Mouse (Mus musculus) hindbrain, embryonic 16.5 days (tissue): ENCODE results near the gene Ptpn23. TPM values are rescaled to one million over a fixed set of nuclear protein-coding genes. Genes with fewer than 3 reads are reported as not detected.

Experiments used
- ATAC-seq: fragments of 200-750 bp; cut with Nextera tagmentation; 2 replicates; pipeline ENCODE4 v1.8.0; 2017; ENCODE audit warnings: moderate TSS enrichment, moderate library complexity
- H3K27ac ChIP-seq: fragments of 300-500 bp; sonication (generic); 2 replicates; pipeline ENCODE4 v1.5.1; 2014; ENCODE audit warnings: low read depth, mild to moderate bottlenecking, control low read depth, low read length, moderate library complexity
- H3K27me3 ChIP-seq: fragments of 300-500 bp; sonication (generic); replicated peaks from 2 replicates; pipeline ENCODE4 v1.6.1; 2014; ENCODE audit warnings: low read length; ENCODE audit not compliant: control insufficient read depth, insufficient read depth
- H3K36me3 ChIP-seq: fragments of 300-500 bp; sonication (generic); 2 replicates; pipeline ENCODE4 v1.6.1; 2014; ENCODE audit warnings: mild to moderate bottlenecking, low read length, moderate library complexity, mixed read lengths; ENCODE audit not compliant: control insufficient read depth, insufficient read depth
- H3K4me1 ChIP-seq: fragments of 300-500 bp; sonication (generic); 2 replicates; pipeline ENCODE4 v1.6.1; 2014; ENCODE audit warnings: low read depth, low read length; ENCODE audit not compliant: control insufficient read depth, insufficient read depth
- H3K4me2 ChIP-seq: fragments of 300-500 bp; sonication (generic); 2 replicates; pipeline ENCODE4 v1.6.1; 2014; ENCODE audit warnings: mild to moderate bottlenecking, low read length, control low read depth, moderate library complexity
- H3K4me3 ChIP-seq: fragments of 300-500 bp; sonication (generic); 2 replicates; pipeline ENCODE4 v1.5.1; 2014; ENCODE audit warnings: mild to moderate bottlenecking, low read length, control low read depth, moderate library complexity
- H3K9ac ChIP-seq: fragments of 300-500 bp; sonication (generic); 2 replicates; pipeline ENCODE4 v1.6.1; 2014; ENCODE audit warnings: low read depth, mild to moderate bottlenecking, control low read depth, low read length, moderate library complexity
- H3K9me3 ChIP-seq: fragments of 300-500 bp; sonication (generic); 2 replicates; pipeline ENCODE4 v1.6.1; 2014; ENCODE audit warnings: mild to moderate bottlenecking, low read length, moderate library complexity; ENCODE audit not compliant: control insufficient read depth
- WGBS: fragments of 180-500 bp; shearing (Covaris S2); extraction: QIAGEN DNeasy Blood & Tissue Kit; methylation state at CpG from one replicate; pipeline ENCODE4 v1.1.7; 2014; 5-methylcytosine and 5-hydroxymethylcytosine counted together
- polyA plus RNA-seq: library from polyadenylated mRNA; unstranded; fragments of >200 nt; fragmentation: Nextera tagmentation; extraction: Ambion mirVana; gene quantifications from 2 replicates; pipeline ENCODE4 v1.2.1, GENCODE M21; 2015

Ptpn23 gene
- polyA plus RNA-seq, 1 experiment from 2014 or later = 24.5 TPM

- no peaks in the 10 kb centered on the region for H3K9me3 ChIP-seq
- WGBS = 90% methylated on average over 3 of the region's 3 CpGs
- no peak overlapping the region for H3K4me3 ChIP-seq
- no peaks in the 10 kb centered on the region for H3K4me1 ChIP-seq
- H3K27ac ChIP-seq = no peak overlapping the region
- H3K9ac ChIP-seq = no peak overlapping the region
- H3K36me3 ChIP-seq = peaks cover 20% of the 10 kb centered on the region
- ATAC-seq = no peak
- no peak overlapping the region for H3K4me2 ChIP-seq
- no peaks in the 10 kb centered on the region for H3K27me3 ChIP-seq
Measured at GRCm38 (mm10) chr9:110369860-110370259, 38.2 kb downstream of the Ptpn23 start.

DNA sequence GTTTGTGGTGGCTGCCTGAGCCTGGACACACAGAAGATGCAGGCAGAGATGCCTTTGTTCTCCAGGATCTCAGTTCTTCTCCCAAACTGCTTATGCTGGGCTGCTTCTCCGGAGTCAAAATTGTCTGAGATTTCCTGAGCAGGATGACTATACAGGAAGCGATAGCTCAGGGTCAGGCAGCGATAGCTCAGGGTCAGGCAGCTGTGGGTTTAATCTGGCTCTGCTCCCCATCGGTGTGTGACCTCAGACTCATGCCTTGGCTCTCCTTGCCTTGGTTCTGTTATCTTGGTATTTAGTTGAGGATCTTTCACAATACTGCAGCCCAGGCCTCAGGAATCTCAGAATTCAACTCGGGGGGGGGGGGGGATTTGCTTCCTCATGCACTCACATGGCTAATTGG, 41.3 kb downstream of the Ptpn23 start:
- H3K4me3 ChIP-seq = no peak overlapping the region
- 86% methylated on average over 5 of the region's 5 CpGs for WGBS
- no peak overlapping the region for H3K9ac ChIP-seq
- no peak overlapping the region for H3K4me2 ChIP-seq
- H3K9me3 ChIP-seq = no peaks in the 10 kb centered on the region
- H3K27ac ChIP-seq = no peak overlapping the region
- no peaks in the 10 kb centered on the region for H3K27me3 ChIP-seq
- H3K4me1 ChIP-seq = no peaks in the 10 kb centered on the region
- H3K36me3 ChIP-seq = peaks cover 14% of the 10 kb centered on the region
- no peak for ATAC-seq

GRCm38 (mm10) chr9:110362337-110362736, 45.7 kb downstream of the Ptpn23 start:
- no peak overlapping the region for H3K27ac ChIP-seq
- no peaks in the 10 kb centered on the region for H3K4me1 ChIP-seq
- no peaks in the 10 kb centered on the region for H3K9me3 ChIP-seq
- 90% methylated on average over 10 of the region's 10 CpGs for WGBS
- no peak overlapping the region for H3K4me3 ChIP-seq
- no peak overlapping the region for H3K9ac ChIP-seq
- H3K4me2 ChIP-seq = no peak overlapping the region
- no peak for ATAC-seq
- peaks cover 14% of the 10 kb centered on the region for H3K36me3 ChIP-seq
- no peaks in the 10 kb centered on the region for H3K27me3 ChIP-seq

DNA sequence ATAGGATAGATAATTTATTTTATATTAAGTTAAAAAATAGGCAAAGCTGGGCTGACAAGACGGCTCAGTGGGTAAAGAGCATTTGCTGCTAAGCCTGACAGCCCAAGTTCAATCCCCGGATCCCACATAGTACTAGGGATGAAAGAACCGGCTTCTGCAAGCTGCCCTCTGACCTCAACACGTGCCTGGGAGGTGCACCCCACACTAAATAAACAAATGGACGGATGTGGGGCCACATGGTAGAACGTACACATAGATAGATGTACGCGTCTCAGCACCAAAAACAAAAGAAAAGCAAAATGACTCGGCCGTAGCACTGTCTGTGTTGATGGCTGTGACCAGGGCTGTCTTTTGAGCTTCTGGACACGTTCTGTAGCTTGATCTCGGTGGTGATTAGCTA, 46.7 kb downstream of the Ptpn23 start:
- Histone ChIP-seq H3K4me1 (no peaks in the 10 kb centered on the region), H3K9me3 (no peaks in the 10 kb centered on the region), H3K4me3 (no peak overlapping the region), H3K27ac (no peak overlapping the region), H3K36me3 (peaks cover 16% of the 10 kb centered on the region), H3K9ac (no peak overlapping the region), H3K27me3 (no peaks in the 10 kb centered on the region), H3K4me2 (no peak overlapping the region)
- 85% methylated on average over 12 of the region's 12 CpGs for WGBS
- ATAC-seq = no peak

DNA sequence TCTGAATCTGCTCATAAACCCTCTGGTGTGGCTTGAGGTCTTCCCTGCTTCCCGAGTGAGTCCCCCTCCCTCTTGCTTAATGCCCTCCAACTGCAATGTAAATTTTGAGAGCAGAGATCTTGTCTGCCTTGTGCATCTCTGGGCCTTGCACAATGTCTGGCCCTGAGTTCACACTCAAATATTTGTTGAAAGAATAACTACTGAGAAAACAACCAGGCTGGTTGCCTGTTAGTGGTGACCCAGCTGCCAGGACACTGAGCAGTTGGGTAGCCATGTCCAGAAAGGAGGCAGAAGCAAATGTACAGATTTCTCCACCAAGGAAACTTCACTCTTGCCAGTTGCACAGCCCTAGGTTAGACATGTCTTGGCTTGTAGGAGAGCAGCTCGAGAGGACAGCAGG, 49.7 kb downstream of the Ptpn23 start:
- peaks cover 9% of the 10 kb centered on the region for H3K36me3 ChIP-seq
- 81% methylated on average over 2 of the region's 2 CpGs for WGBS
- ATAC-seq = no peak

DNA sequence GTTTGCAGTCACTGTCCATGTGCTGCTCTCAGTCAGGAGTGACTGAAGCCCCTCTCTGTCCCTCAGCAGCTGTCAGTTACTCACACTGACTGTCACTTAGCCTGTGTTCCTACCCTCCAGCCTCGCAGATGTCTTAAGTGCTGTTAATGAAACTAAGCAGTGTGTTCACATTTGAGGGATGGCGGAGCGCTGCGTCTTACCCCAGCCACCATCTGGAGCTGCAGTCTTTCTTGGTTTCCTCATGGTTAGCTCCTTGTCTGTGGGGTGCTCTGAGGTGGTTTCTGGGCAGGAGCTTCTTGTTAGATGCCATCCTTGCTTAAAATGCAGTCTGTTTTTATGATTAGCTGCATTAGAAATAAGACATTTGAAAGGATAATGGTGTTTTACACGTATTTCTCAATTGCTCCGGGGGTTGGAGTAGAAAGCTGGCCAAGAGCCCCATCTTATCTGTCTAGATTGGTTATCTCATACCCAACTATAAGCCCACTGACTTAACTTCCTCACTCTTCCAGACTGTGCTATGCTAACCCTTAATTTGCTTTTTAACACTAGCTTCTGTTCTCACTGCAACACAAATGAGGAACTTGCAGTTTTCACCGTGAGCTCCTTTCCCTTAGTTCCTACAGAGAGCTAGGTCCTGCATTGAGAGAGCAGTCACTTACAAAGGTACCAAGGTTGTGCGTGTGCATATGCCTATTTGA, 55.9 kb downstream of the Ptpn23 start:
- H3K27me3 ChIP-seq = no peaks in the 10 kb centered on the region
- H3K4me2 ChIP-seq = no peak overlapping the region
- no peaks in the 10 kb centered on the region for H3K4me1 ChIP-seq
- no peak for ATAC-seq
- no peak overlapping the region for H3K27ac ChIP-seq
- H3K9me3 ChIP-seq = no peaks in the 10 kb centered on the region
- WGBS = 88% methylated on average over 8 of the region's 8 CpGs
- H3K9ac ChIP-seq = no peak overlapping the region
- peaks cover 5% of the 10 kb centered on the region; the same call in 1 of the 2 replicates for H3K36me3 ChIP-seq
- H3K4me3 ChIP-seq = no peak overlapping the region

More for the DNA sequence above, 49.7 kb downstream of the Ptpn23 start:
- Histone ChIP-seq H3K27me3 (no peaks in the 10 kb centered on the region), H3K4me3 (no peak overlapping the region), H3K27ac (no peak overlapping the region), H3K9me3 (no peaks in the 10 kb centered on the region), H3K4me1 (no peaks in the 10 kb centered on the region), H3K9ac (no peak overlapping the region), H3K4me2 (no peak overlapping the region)

- H3K9me3 ChIP-seq = no peaks in the 10 kb centered on the region
Measured at GRCm38 (mm10) chr9:110351350-110351749, 56.7 kb downstream of the Ptpn23 start.

DNA sequence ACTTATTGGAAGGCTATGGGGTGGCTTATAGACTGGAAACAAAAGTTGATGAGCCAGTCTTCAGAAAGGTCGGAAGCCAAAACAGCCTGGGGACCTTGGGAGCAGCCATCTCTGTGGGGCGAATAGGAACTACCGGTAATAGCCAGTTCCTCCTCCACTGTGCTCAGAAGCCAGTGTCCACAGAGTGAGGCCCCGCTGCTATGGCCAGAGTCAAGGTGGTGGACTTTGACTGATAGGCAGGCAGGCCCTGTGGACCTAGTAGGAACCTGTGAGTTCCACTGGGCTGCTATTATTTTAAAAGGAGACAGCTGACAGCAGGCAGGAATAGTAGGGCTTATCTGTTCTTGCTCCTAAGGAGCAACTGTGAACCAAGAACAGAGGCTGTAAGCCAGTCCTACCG, 57.4 kb downstream of the Ptpn23 start:
- Histone ChIP-seq H3K27ac (no peak overlapping the region), H3K27me3 (no peaks in the 10 kb centered on the region), H3K4me1 (no peaks in the 10 kb centered on the region), H3K9me3 (no peaks in the 10 kb centered on the region), H3K9ac (no peak overlapping the region), H3K4me2 (no peak overlapping the region), H3K4me3 (no peak overlapping the region), H3K36me3 (no peaks in the 10 kb centered on the region)
- no peak for ATAC-seq
- WGBS = 89% methylated on average over 5 of the region's 5 CpGs

More at GRCm38 (mm10) chr9:110351350-110351749, 56.7 kb downstream of the Ptpn23 start:
- no peak for ATAC-seq
- Histone ChIP-seq H3K4me3 (no peak overlapping the region), H3K4me1 (no peaks in the 10 kb centered on the region), H3K36me3 (peaks cover 5% of the 10 kb centered on the region; the same call in 1 of the 2 replicates), H3K9ac (no peak overlapping the region), H3K27ac (no peak overlapping the region), H3K4me2 (no peak overlapping the region), H3K27me3 (no peaks in the 10 kb centered on the region)
- 90% methylated on average over 2 of the region's 2 CpGs for WGBS

DNA sequence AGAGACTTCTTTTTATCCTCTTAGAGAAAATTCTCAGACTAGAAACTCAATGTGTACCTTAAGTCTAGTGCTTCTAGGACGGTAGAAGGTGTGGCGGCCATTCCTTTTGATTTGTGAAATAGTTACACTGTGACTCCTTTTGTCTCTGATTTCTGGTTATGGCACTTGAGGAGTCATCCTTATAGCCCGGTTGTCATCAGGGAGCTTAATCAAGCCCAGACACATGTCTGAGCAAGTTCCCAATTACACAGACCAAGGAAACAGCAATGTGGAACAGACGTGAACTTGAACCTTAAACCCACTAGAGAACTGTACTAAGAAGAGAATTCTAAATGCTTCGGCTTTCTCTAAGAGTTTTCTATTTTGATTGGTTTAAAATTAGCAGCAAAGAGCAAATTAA, 57.8 kb downstream of the Ptpn23 start:
- H3K27ac ChIP-seq = no peak overlapping the region

More for the DNA sequence above, 57.8 kb downstream of the Ptpn23 start:
- Histone ChIP-seq H3K4me1 (no peaks in the 10 kb centered on the region), H3K36me3 (no peaks in the 10 kb centered on the region), H3K9me3 (no peaks in the 10 kb centered on the region), H3K27me3 (no peaks in the 10 kb centered on the region), H3K4me3 (no peak overlapping the region), H3K4me2 (no peak overlapping the region), H3K9ac (no peak overlapping the region)
- WGBS = 91% methylated on average over 5 of the region's 5 CpGs
- no peak for ATAC-seq
